Mouse (Mus musculus) heart, embryonic 13.5 days (tissue): ENCODE data around the gene Lrrc49. TPM values are rescaled to one million over a fixed set of nuclear protein-coding genes. Genes with fewer than 3 reads are reported as not detected.
A peak's percentile ranks its signal among the peaks of the same experiment; 100 is the strongest.

Experiments
- ATAC-seq: fragments of 200-750 bp; cut with Nextera tagmentation; 2 replicates; pipeline ENCODE4 v1.8.0; 2017; ENCODE audit warnings: moderate TSS enrichment; ENCODE audit not compliant: insufficient number of reproducible peaks, low FRiP score, low TSS enrichment; ENCODE audit errors: extremely low read depth
- H3K27ac ChIP-seq: fragments of 300-500 bp; sonication (generic); replicated peaks from 2 replicates; pipeline ENCODE4 v1.5.1; 2015; ENCODE audit warnings: moderate library complexity, mild to moderate bottlenecking, inconsistent platforms
- H3K27me3 ChIP-seq: fragments of 300-500 bp; sonication (generic); replicated peaks from 2 replicates; pipeline ENCODE4 v1.6.1; 2015; ENCODE audit warnings: mild to moderate bottlenecking, inconsistent platforms
- H3K36me3 ChIP-seq: fragments of 300-500 bp; sonication (generic); 2 replicates; pipeline ENCODE4 v1.6.1; 2015; ENCODE audit warnings: mild to moderate bottlenecking, inconsistent platforms
- H3K4me1 ChIP-seq: fragments of 300-500 bp; sonication (generic); 2 replicates; pipeline ENCODE4 v1.6.1; 2015; ENCODE audit warnings: inconsistent platforms
- H3K4me2 ChIP-seq: fragments of 300-500 bp; sonication (generic); 2 replicates; pipeline ENCODE4 v1.6.1; 2015; ENCODE audit warnings: inconsistent platforms, mild to moderate bottlenecking, moderate library complexity
- H3K4me3 ChIP-seq: fragments of 300-500 bp; sonication (generic); 2 replicates; pipeline ENCODE4 v1.5.1; 2015; ENCODE audit warnings: moderate library complexity, mild to moderate bottlenecking, inconsistent platforms
- H3K9ac ChIP-seq: fragments of 300-500 bp; sonication (generic); 2 replicates; pipeline ENCODE4 v1.6.1; 2015; ENCODE audit warnings: inconsistent platforms, mild to moderate bottlenecking, moderate library complexity
- H3K9me3 ChIP-seq: fragments of 300-500 bp; sonication (generic); 2 replicates; pipeline ENCODE4 v1.6.1; 2016; ENCODE audit warnings: inconsistent platforms
- WGBS: fragments of 180-500 bp; shearing (Covaris S2); methylation state at CpG from one replicate; pipeline ENCODE4 v1.1.7; 2015; ENCODE audit warnings: mixed read lengths; 5-methylcytosine and 5-hydroxymethylcytosine counted together
- polyA plus RNA-seq: library from polyadenylated mRNA; unstranded; fragments of >200 nt; fragmentation: Nextera tagmentation; extraction: Ambion mirVana; gene quantifications from 2 replicates; pipeline ENCODE4 v1.2.1, GENCODE M21; 2015

The Lrrc49 gene
- polyA plus RNA-seq, 1 experiment from 2014 or later = 8.9 TPM

- WGBS = 56% methylated on average over 3 of the region's 3 CpGs
- Histone ChIP-seq H3K9me3 (no peaks in the 10 kb centered on the region), H3K4me3 (no peak overlapping the region), H3K36me3 (no peaks in the 10 kb centered on the region), H3K4me2 (no peak overlapping the region), H3K9ac (no peak overlapping the region), H3K27ac (no peak overlapping the region), H3K27me3 (no peaks in the 10 kb centered on the region), H3K4me1 (peaks cover 55% of the 10 kb centered on the region)
- ATAC-seq = no peak
Observed at GRCm38 (mm10) chr9:60528269-60528668, 159.7 kb downstream of the Lrrc49 start.

DNA sequence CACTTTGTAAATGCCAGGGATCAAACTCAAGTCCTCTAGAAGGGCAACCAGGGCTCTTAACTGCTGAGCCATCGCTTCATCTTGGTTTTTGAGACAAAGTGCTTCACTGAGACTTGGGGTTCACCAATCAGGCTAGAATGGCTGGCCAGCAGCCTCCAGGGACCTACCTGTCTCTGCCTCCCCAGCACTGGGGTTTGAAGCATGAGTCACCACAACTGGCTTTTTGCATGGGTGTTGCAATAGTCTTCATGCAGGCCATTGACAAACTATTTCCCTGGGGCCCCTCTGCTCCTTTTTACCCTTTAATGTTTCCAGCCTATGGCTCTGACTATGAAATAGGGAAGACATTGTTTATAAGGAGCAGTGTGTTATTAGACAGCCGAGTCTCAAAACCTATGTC lies 160.1 kb downstream of the Lrrc49 start:
- Histone ChIP-seq H3K27me3 (no peaks in the 10 kb centered on the region), H3K4me2 (0 out of 2 replicates have a peak overlapping the region, but pooled peaks have one; percentile 2), H3K4me3 (no peak overlapping the region), H3K9me3 (no peaks in the 10 kb centered on the region), H3K27ac (peak overlapping the region; percentile 80), H3K36me3 (no peaks in the 10 kb centered on the region), H3K4me1 (peaks cover 55% of the 10 kb centered on the region), H3K9ac (peak overlapping the region; percentile 20; the same call in 1 of the 2 replicates)
- no peak for ATAC-seq
- 81% methylated on average over 2 of the region's 2 CpGs for WGBS

GRCm38 (mm10) chr9:60527051-60527450 lies 160.9 kb downstream of the Lrrc49 start:
- H3K4me1 ChIP-seq = peaks cover 58% of the 10 kb centered on the region
- H3K4me2 ChIP-seq = 0 out of 2 replicates have a peak overlapping the region, but pooled peaks have one; percentile 2
- no peak overlapping the region for H3K4me3 ChIP-seq
- peak overlapping the region; percentile 20 for H3K9ac ChIP-seq
- H3K36me3 ChIP-seq = no peaks in the 10 kb centered on the region
- H3K27me3 ChIP-seq = no peaks in the 10 kb centered on the region
- 34% methylated on average over 5 of the region's 5 CpGs for WGBS
- peak overlapping the region; percentile 80 for H3K27ac ChIP-seq
- no peak for ATAC-seq
- H3K9me3 ChIP-seq = no peaks in the 10 kb centered on the region

DNA sequence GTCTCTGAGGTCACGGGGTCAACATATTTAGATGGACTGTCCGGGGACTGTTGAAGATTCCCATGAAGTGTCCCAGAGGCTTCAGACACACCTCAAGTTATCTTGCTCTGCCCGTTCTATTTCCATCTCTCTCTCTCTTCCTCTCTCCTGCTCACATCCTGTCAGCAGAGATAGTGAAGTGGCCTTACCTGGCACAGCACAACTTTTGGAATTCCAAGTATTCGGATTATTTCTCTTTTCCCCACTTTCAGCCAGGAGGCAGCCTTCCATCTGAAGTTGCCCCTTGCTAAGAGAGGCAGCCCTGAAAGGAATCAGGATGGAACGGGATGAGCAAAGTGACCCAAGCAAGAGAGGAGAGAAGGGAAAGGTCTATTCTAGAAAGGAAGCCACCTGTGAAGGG lies 161.8 kb downstream of the Lrrc49 start:
- H3K36me3 ChIP-seq = no peaks in the 10 kb centered on the region
- no peak overlapping the region for H3K9ac ChIP-seq
- H3K4me2 ChIP-seq = no peak overlapping the region
- ATAC-seq = no peak
- H3K4me1 ChIP-seq = peaks cover 62% of the 10 kb centered on the region
- no peaks in the 10 kb centered on the region for H3K9me3 ChIP-seq
- WGBS = 21% methylated on average over 5 of the region's 5 CpGs
- no peak overlapping the region for H3K4me3 ChIP-seq
- H3K27ac ChIP-seq = peak overlapping the region; percentile 80
- peaks cover 3% of the 10 kb centered on the region for H3K27me3 ChIP-seq

- Histone ChIP-seq H3K9me3 (no peaks in the 10 kb centered on the region), H3K4me2 (peak within 1 kb of the TSS; percentile 88), H3K4me1 (peaks cover 65% of the 10 kb centered on the region), H3K27me3 (peaks cover 25% of the 10 kb centered on the region), H3K9ac (peak within 1 kb of the TSS; percentile 88), H3K36me3 (no peaks in the 10 kb centered on the region), H3K27ac (no peak within 1 kb of the TSS), H3K4me3 (peak within 1 kb of the TSS; percentile 75)
- WGBS = under 1% methylated on average over 47 of the region's 51 CpGs
- ATAC-seq = peak; percentile 23; the same call in 1 of the 2 replicates
Observed at GRCm38 (mm10) chr9:60521806-60522264, 166.1 kb downstream of the Lrrc49 start, which contains the start of gene Thsd4. Gene Thsd4, minus strand, starts transcription at chr9:60522046.

DNA sequence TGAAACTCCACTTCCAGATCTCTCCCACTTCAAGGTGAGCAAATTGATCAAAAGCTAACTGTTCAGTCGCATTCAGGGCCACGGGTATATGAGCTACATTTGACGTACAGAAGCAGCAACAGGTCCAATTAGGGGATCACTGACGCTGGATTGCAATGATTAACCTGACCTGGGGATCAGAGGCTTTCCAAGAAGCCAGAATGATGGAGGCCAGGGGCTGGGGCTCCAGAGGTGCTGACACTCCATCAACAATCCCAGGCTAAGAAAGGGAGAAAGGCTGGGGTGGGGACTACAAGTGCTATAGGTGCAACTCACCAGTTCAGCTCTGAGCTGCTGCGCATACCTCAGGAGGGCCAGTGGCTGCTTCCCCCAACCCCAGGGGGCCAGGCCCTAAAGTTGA lies 166.8 kb downstream of the Lrrc49 start:
- 38% methylated on average over 5 of the region's 5 CpGs for WGBS
- peaks cover 65% of the 10 kb centered on the region for H3K4me1 ChIP-seq
- peaks cover 25% of the 10 kb centered on the region for H3K27me3 ChIP-seq

DNA sequence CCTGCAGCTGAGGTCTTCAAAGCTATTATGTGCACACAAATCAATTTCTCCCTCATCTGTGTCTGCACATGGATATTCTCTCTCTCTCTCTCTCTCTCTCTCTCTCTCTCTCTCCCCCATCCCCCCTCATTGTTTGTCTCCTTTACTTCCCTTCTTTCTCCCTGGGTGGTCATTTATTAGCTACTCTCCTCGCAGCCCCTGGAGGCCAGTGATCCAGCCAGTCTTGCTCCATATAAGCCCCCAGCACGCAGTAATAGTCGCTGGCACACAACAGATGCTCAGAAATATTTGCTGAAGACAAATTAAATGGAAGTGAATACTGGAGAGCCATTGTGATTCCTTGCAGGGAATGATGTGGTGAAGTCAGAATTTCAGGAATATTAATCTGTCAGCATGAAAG lies 168.4 kb downstream of the Lrrc49 start:
- WGBS = 51% methylated on average over 3 of the region's 3 CpGs
- no peaks in the 10 kb centered on the region for H3K9me3 ChIP-seq
- no peak overlapping the region for H3K4me3 ChIP-seq
- H3K4me1 ChIP-seq = peaks cover 52% of the 10 kb centered on the region
- no peaks in the 10 kb centered on the region for H3K36me3 ChIP-seq
- peak overlapping the region; percentile 37; the same call in 1 of the 2 replicates for H3K9ac ChIP-seq
- no peak overlapping the region for H3K27ac ChIP-seq
- peaks cover 25% of the 10 kb centered on the region for H3K27me3 ChIP-seq
- no peak for ATAC-seq
- no peak overlapping the region for H3K4me2 ChIP-seq

More for the DNA sequence above, 166.8 kb downstream of the Lrrc49 start:
- no peaks in the 10 kb centered on the region for H3K36me3 ChIP-seq
- no peak for ATAC-seq
- H3K9me3 ChIP-seq = no peaks in the 10 kb centered on the region
- peak overlapping the region; percentile 75 for H3K4me3 ChIP-seq
- peak overlapping the region; percentile 88 for H3K9ac ChIP-seq
- peak overlapping the region; percentile 88 for H3K4me2 ChIP-seq
- H3K27ac ChIP-seq = no peak overlapping the region

Other genes with a start within 250 kb of the Lrrc49 start
- 8.3 and 10.0 TPM in 2 replicates for gene Thsd4, start 166.1 kb downstream of the Lrrc49 start, polyA plus RNA-seq
- 0.69 and 0.94 TPM in 2 replicates for gene Larp6, start 24.8 kb upstream of the Lrrc49 start, polyA plus RNA-seq
- 25.8 and 27.3 TPM in 2 replicates for gene Uaca, start 106.4 kb upstream of the Lrrc49 start, polyA plus RNA-seq